In genomic region chr3:69195251-69195650, GRCm38 (mm10) we compare ENCODE assay signal across 29 mouse cellular contexts. TPM values are rescaled to one million over a fixed set of nuclear protein-coding genes. Genes with fewer than 3 reads are reported as not detected.
DNase-seq lines count a peak whose midpoint lies in the region; ATAC-seq and TF ChIP-seq lines count a peak whose summit lies in the region.
"Had no signal": no experiment of that assay in that cellular context is flagged by ENCODE, and none has a peak within 500 bp of the region (broad histone marks: within the 10 kb centered on the region; RNA-seq: fewer than 3 reads in every experiment).

No protein-coding gene starts in this region.

- no peaks in the 10 kb centered on the region for H3K27me3 ChIP-seq in kidney, embryonic 14.5 days (ENCODE audit: control insufficient read depth, insufficient read depth, low read length)
- no peaks in the 10 kb centered on the region for H3K27me3 ChIP-seq in kidney, postnatal 0 days (ENCODE audit: insufficient read depth, low read length)
- H3K27me3 ChIP-seq: forebrain, embryonic 13.5 days; heart, embryonic 12.5 days; heart, embryonic 15.5 days; hindbrain, embryonic 13.5 days had no signal

- 30% methylated on average over 8 of the region's 8 CpGs for WGBS in kidney, embryonic 14.5 days
- 35% methylated on average over 8 of the region's 8 CpGs for WGBS in kidney, postnatal 0 days

- no peak overlapping the region for H3K4me3 ChIP-seq in kidney, embryonic 14.5 days (ENCODE audit: low read length)
- no peak overlapping the region for H3K4me3 ChIP-seq in kidney, postnatal 0 days (replicated peaks; ENCODE audit: low read depth, low read length)
- H3K4me3 ChIP-seq: forebrain, embryonic 10.5 days; forebrain, embryonic 13.5 days; heart, embryonic 12.5 days; heart, embryonic 15.5 days; hindbrain, embryonic 10.5 days; hindbrain, embryonic 13.5 days had no signal

- DNase-seq in embryo, embryonic 11 days, result peak; percentile 28
- DNase-seq in embryo, embryonic 9.5 days (ENCODE audit: extremely low spot score), result no peak
- no peak for DNase-seq in kidney, postnatal 36 days
- DNase-seq in kidney, postnatal 0 days (ENCODE audit: low spot score), result peak; percentile 69
- no peak for DNase-seq in kidney, postnatal 10 days
- peak; percentile 3 for DNase-seq in hindlimb bud, embryonic 11.5 days (ENCODE audit: extremely low spot score, low read depth, low spot score)
- DNase-seq: adrenal gland, adult 8-10 months; adrenal gland, postnatal 25 days; cerebellum, adult 11-12 months; cerebellum, adult 8-10 months; cerebellum, postnatal 10 days; cerebellum, postnatal 36 days; gastrocnemius, postnatal 10 days; gastrocnemius, postnatal 36 days; heart, postnatal 10 days; heart, postnatal 36 days had no signal

- no peak overlapping the region for H3K4me2 ChIP-seq in kidney, embryonic 14.5 days (replicated peaks; ENCODE audit: low read depth, low read length)
- H3K4me2 ChIP-seq in kidney, postnatal 0 days (ENCODE audit: low read length), result no peak overlapping the region
- H3K4me2 ChIP-seq: forebrain, embryonic 13.5 days; heart, embryonic 12.5 days; heart, embryonic 15.5 days; hindbrain, embryonic 13.5 days had no signal

- no peak for TF ChIP-seq CTCF in kidney, postnatal 0 days (IDR thresholded peaks at IDR 0.05; ENCODE audit: low read depth)

- H3K9me3 ChIP-seq in kidney, embryonic 14.5 days (ENCODE audit: control insufficient read depth, low read length), result no peaks in the 10 kb centered on the region
- no peaks in the 10 kb centered on the region for H3K9me3 ChIP-seq in kidney, postnatal 0 days (replicated peaks; ENCODE audit: low read length)
- H3K9me3 ChIP-seq: forebrain, embryonic 10.5 days; forebrain, embryonic 13.5 days; heart, embryonic 12.5 days; heart, embryonic 15.5 days; hindbrain, embryonic 10.5 days; hindbrain, embryonic 13.5 days had no signal

- no peak overlapping the region for H3K9ac ChIP-seq in kidney, embryonic 14.5 days (ENCODE audit: low read depth, low read length)
- H3K9ac ChIP-seq in kidney, postnatal 0 days (ENCODE audit: low read depth, low read length), result no peak overlapping the region
- H3K9ac ChIP-seq: forebrain, embryonic 13.5 days; heart, embryonic 12.5 days; heart, embryonic 15.5 days; hindbrain, embryonic 13.5 days had no signal

- ATAC-seq in kidney, embryonic 14.5 days (ENCODE audit: low FRiP score, low TSS enrichment), result peak; percentile 72; the same call in 1 of the 2 replicates
- ATAC-seq in kidney, postnatal 0 days (replicated peaks; ENCODE audit: low FRiP score, low read depth), result no peak
- ATAC-seq: activated CD4-positive, CD25-positive, alpha-beta regulatory T cell, adult 4 months; forebrain, embryonic 13.5 days; forebrain, embryonic 16.5 days; hindbrain, embryonic 16.5 days had no signal

- H3K4me1 ChIP-seq in kidney, embryonic 14.5 days (ENCODE audit: control insufficient read depth, insufficient read depth, low read length), result peaks cover 7% of the 10 kb centered on the region
- no peaks in the 10 kb centered on the region for H3K4me1 ChIP-seq in kidney, postnatal 0 days (replicated peaks; ENCODE audit: insufficient read depth, low read length)
- H3K4me1 ChIP-seq: forebrain, embryonic 13.5 days; heart, embryonic 12.5 days; heart, embryonic 15.5 days; hindbrain, embryonic 10.5 days had no signal

- no peaks in the 10 kb centered on the region for H3K36me3 ChIP-seq in kidney, embryonic 14.5 days (ENCODE audit: control insufficient read depth, insufficient read depth, low read length)
- no peaks in the 10 kb centered on the region for H3K36me3 ChIP-seq in kidney, postnatal 0 days (ENCODE audit: insufficient read depth, low read length)
- H3K36me3 ChIP-seq: forebrain, embryonic 10.5 days; heart, embryonic 12.5 days; heart, embryonic 15.5 days; hindbrain, embryonic 10.5 days; hindbrain, embryonic 13.5 days had no signal

- H3K27ac ChIP-seq in kidney, embryonic 14.5 days (ENCODE audit: low read depth, low read length), result no peak overlapping the region
- no peak overlapping the region for H3K27ac ChIP-seq in kidney, postnatal 0 days
- H3K27ac ChIP-seq: forebrain, embryonic 10.5 days; forebrain, embryonic 13.5 days; heart, embryonic 15.5 days; hindbrain, embryonic 10.5 days; hindbrain, embryonic 13.5 days had no signal

RNA-seq across cellular contexts. Expression of gene Arl14, which starts 27.0 kb away (rescaled TPM):
- polyA plus RNA-seq in kidney, embryonic 14.5 days (2014; fragmentation: Nextera tagmentation; extraction: Ambion mirVana), result not detected in 2 replicates
- 0.22 TPM in 1 of 2 replicates, not detected in the other for polyA plus RNA-seq in kidney, postnatal 0 days (2015; fragmentation: Nextera tagmentation; extraction: Ambion mirVana)
- polyA plus RNA-seq: activated CD4-positive, CD25-positive, alpha-beta regulatory T cell, adult 4 months; brain, embryonic 14.5 days; cortical plate, adult 2 months; embryonic facial prominence, embryonic 14.5 days; forebrain, embryonic 10.5 days; forebrain, embryonic 13.5 days; forebrain, embryonic 16.5 days; heart, embryonic 12.5 days; heart, embryonic 15.5 days; hindbrain, embryonic 10.5 days; hindbrain, embryonic 13.5 days; hindbrain, embryonic 16.5 days had no signal

Comparison
In these comparisons a context has a peak if more than half of its experiments do, and no peak if none do; other contexts are left out.
1. DNase-seq: peak in embryo, embryonic 11 days (single experiment), kidney, postnatal 0 days (single experiment) and hindlimb bud, embryonic 11.5 days (single experiment); none in embryo, embryonic 9.5 days (single experiment), kidney, postnatal 36 days (0 of 2) and kidney, postnatal 10 days (single experiment).